15 mouse cellular contexts compared by ENCODE assay signal in genomic region chr5:89071957-89072356, GRCm38 (mm10).
"Had no signal": no experiment of that assay in that cellular context is flagged by ENCODE, and none has a peak within 500 bp of the region (broad histone marks: within the 10 kb centered on the region; RNA-seq: fewer than 3 reads in every experiment).

No protein-coding gene starts in this region.

- H3K27me3 ChIP-seq: neural tube, embryonic 12.5 days; neural tube, embryonic 13.5 days; neural tube, embryonic 15.5 days had no signal

- H3K27ac ChIP-seq: neural tube, embryonic 12.5 days; neural tube, embryonic 13.5 days; neural tube, embryonic 15.5 days had no signal

- H3K36me3 ChIP-seq: neural tube, embryonic 12.5 days; neural tube, embryonic 13.5 days; neural tube, embryonic 15.5 days had no signal

- H3K4me3 ChIP-seq: neural tube, embryonic 12.5 days; neural tube, embryonic 13.5 days; neural tube, embryonic 15.5 days had no signal

- H3K9me3 ChIP-seq: neural tube, embryonic 12.5 days; neural tube, embryonic 13.5 days; neural tube, embryonic 15.5 days had no signal

- H3K4me1 ChIP-seq: neural tube, embryonic 12.5 days; neural tube, embryonic 13.5 days; neural tube, embryonic 15.5 days had no signal

- DNase-seq: retina, postnatal 1 day; right cerebral cortex, adult 18-20 months; right cerebral cortex, postnatal 14 days; right cerebral cortex, postnatal 25 days; right cerebral cortex, postnatal 4 days; spleen, adult 18-20 months; thymus, adult 18-20 months; thymus, adult 2 months; thymus, postnatal 14 days; thymus, postnatal 25 days; thymus, postnatal 36 days; thymus, postnatal 4 days had no signal

- H3K9ac ChIP-seq: neural tube, embryonic 12.5 days; neural tube, embryonic 13.5 days; neural tube, embryonic 15.5 days had no signal

- H3K4me2 ChIP-seq: neural tube, embryonic 12.5 days; neural tube, embryonic 13.5 days; neural tube, embryonic 15.5 days had no signal
